Mouse (Mus musculus) liver, embryonic 16.5 days (tissue): ENCODE data around the gene Adgrf5. TPM values are rescaled to one million over a fixed set of nuclear protein-coding genes. Genes with fewer than 3 reads are reported as not detected.

ENCODE experiments used
- ATAC-seq: fragments of 200-750 bp; cut with Nextera tagmentation; 2 replicates; pipeline ENCODE4 v1.8.0; 2017; ENCODE audit warnings: low read depth, mild to moderate bottlenecking, moderate number of reproducible peaks, moderate library complexity
- H3K27ac ChIP-seq: fragments of 300-500 bp; sonication (generic); 2 replicates; pipeline ENCODE4 v1.5.1; 2014; ENCODE audit warnings: mild to moderate bottlenecking, low read length
- H3K27me3 ChIP-seq: fragments of 300-500 bp; sonication (generic); 2 replicates; pipeline ENCODE4 v1.6.1; 2014; ENCODE audit warnings: low read depth, low read length, mixed read lengths; ENCODE audit not compliant: control insufficient read depth, insufficient read depth
- H3K36me3 ChIP-seq: fragments of 300-500 bp; sonication (generic); 2 replicates; pipeline ENCODE4 v1.6.1; 2014; ENCODE audit warnings: mild to moderate bottlenecking; ENCODE audit not compliant: control insufficient read depth, insufficient read depth
- H3K4me1 ChIP-seq: fragments of 300-500 bp; sonication (generic); 2 replicates; pipeline ENCODE4 v1.6.1; 2014; ENCODE audit warnings: low read depth, low read length, mixed read lengths; ENCODE audit not compliant: control insufficient read depth
- H3K4me2 ChIP-seq: fragments of 300-500 bp; sonication (generic); 2 replicates; pipeline ENCODE4 v1.6.1; 2014; ENCODE audit warnings: low read depth, low read length, mixed read lengths
- H3K4me3 ChIP-seq: fragments of 300-500 bp; sonication (generic); 2 replicates; pipeline ENCODE4 v1.5.1; 2014; ENCODE audit warnings: low read depth, mild to moderate bottlenecking, low read length
- H3K9ac ChIP-seq: fragments of 300-500 bp; sonication (generic); 2 replicates; pipeline ENCODE4 v1.6.1; 2014; ENCODE audit warnings: low read depth, low read length
- H3K9me3 ChIP-seq: fragments of 300-500 bp; sonication (generic); replicated peaks from 2 replicates; pipeline ENCODE4 v1.6.1; 2016; ENCODE audit warnings: low read length; ENCODE audit not compliant: control insufficient read depth
- WGBS: fragments of 180-500 bp; shearing (Covaris S2); extraction: QIAGEN DNeasy Blood & Tissue Kit; methylation state at CpG from one replicate; pipeline ENCODE4 v1.1.7; 2014; ENCODE audit not compliant: insufficient replicate concordance; 5-methylcytosine and 5-hydroxymethylcytosine counted together
- polyA plus RNA-seq: library from polyadenylated mRNA; unstranded; fragments of >200 nt; fragmentation: Nextera tagmentation; extraction: Ambion mirVana; gene quantifications from 2 replicates; pipeline ENCODE4 v1.2.1, GENCODE M21; 2015

Gene Adgrf5
- polyA plus RNA-seq, 1 experiment from 2014 or later: 3.8 TPM

- Histone ChIP-seq H3K27ac (no peak overlapping the region), H3K4me2 (no peak overlapping the region)
- 75% methylated on average over 9 of the region's 9 CpGs for WGBS
These were observed 31.9 kb downstream of the Adgrf5 start for GRCm38 (mm10) chr17:43392191-43392590.

GRCm38 (mm10) chr17:43393669-43394068, 33.4 kb downstream of the Adgrf5 start:
- Histone ChIP-seq H3K4me2 (no peak overlapping the region), H3K9ac (no peak overlapping the region), H3K27ac (no peak overlapping the region), H3K27me3 (no peaks in the 10 kb centered on the region), H3K9me3 (no peaks in the 10 kb centered on the region), H3K4me1 (peaks cover 16% of the 10 kb centered on the region), H3K4me3 (no peak overlapping the region), H3K36me3 (no peaks in the 10 kb centered on the region)
- no peak for ATAC-seq
- WGBS: 71% methylated on average over 8 of the region's 8 CpGs

More at GRCm38 (mm10) chr17:43392191-43392590, 31.9 kb downstream of the Adgrf5 start:
- Histone ChIP-seq H3K36me3 (no peaks in the 10 kb centered on the region), H3K9me3 (no peaks in the 10 kb centered on the region), H3K27me3 (no peaks in the 10 kb centered on the region), H3K4me3 (no peak overlapping the region), H3K4me1 (peaks cover 16% of the 10 kb centered on the region), H3K9ac (no peak overlapping the region)
- no peak for ATAC-seq

- 0 out of 2 replicates have a peak overlapping the region, but pooled peaks have one; percentile 21 for H3K4me2 ChIP-seq
- ATAC-seq: peak; percentile 86
- 27% methylated on average over 12 of the region's 12 CpGs for WGBS
- no peak overlapping the region for H3K9ac ChIP-seq
- no peak overlapping the region; the same call in 1 of the 2 replicates for H3K4me3 ChIP-seq
- no peak overlapping the region for H3K27ac ChIP-seq
- H3K4me1 ChIP-seq: peaks cover 16% of the 10 kb centered on the region
- no peaks in the 10 kb centered on the region for H3K27me3 ChIP-seq
- H3K9me3 ChIP-seq: no peaks in the 10 kb centered on the region
- H3K36me3 ChIP-seq: no peaks in the 10 kb centered on the region
These were observed 35.4 kb downstream of the Adgrf5 start for GRCm38 (mm10) chr17:43395400-43396258.

GRCm38 (mm10) chr17:43398612-43399011, 38.4 kb downstream of the Adgrf5 start:
- no peak for ATAC-seq
- no peak overlapping the region for H3K4me2 ChIP-seq
- no peaks in the 10 kb centered on the region for H3K27me3 ChIP-seq
- H3K9ac ChIP-seq: no peak overlapping the region
- H3K4me3 ChIP-seq: no peak overlapping the region
- no peaks in the 10 kb centered on the region for H3K36me3 ChIP-seq
- H3K27ac ChIP-seq: no peak overlapping the region
- H3K4me1 ChIP-seq: peaks cover 16% of the 10 kb centered on the region
- whole genome bisulfite sequencing: 55% methylated on average over 7 of the region's 7 CpGs
- H3K9me3 ChIP-seq: no peaks in the 10 kb centered on the region

GRCm38 (mm10) chr17:43399151-43399550, 38.9 kb downstream of the Adgrf5 start:
- no peaks in the 10 kb centered on the region for H3K9me3 ChIP-seq
- H3K36me3 ChIP-seq: no peaks in the 10 kb centered on the region
- no peaks in the 10 kb centered on the region for H3K27me3 ChIP-seq
- no peak overlapping the region for H3K27ac ChIP-seq
- H3K9ac ChIP-seq: no peak overlapping the region
- H3K4me1 ChIP-seq: peaks cover 16% of the 10 kb centered on the region
- H3K4me3 ChIP-seq: no peak overlapping the region
- ATAC-seq: no peak
- 69% methylated on average over 3 of the region's 3 CpGs for WGBS
- H3K4me2 ChIP-seq: no peak overlapping the region

GRCm38 (mm10) chr17:43400483-43400882, 40.2 kb downstream of the Adgrf5 start:
- peaks cover 12% of the 10 kb centered on the region for H3K4me1 ChIP-seq
- no peak overlapping the region for H3K9ac ChIP-seq
- ATAC-seq: no peak
- no peak overlapping the region for H3K4me3 ChIP-seq
- no peaks in the 10 kb centered on the region for H3K27me3 ChIP-seq
- WGBS: 65% methylated on average over 10 of the region's 10 CpGs
- no peak overlapping the region for H3K4me2 ChIP-seq
- H3K9me3 ChIP-seq: no peaks in the 10 kb centered on the region
- no peaks in the 10 kb centered on the region for H3K36me3 ChIP-seq
- no peak overlapping the region for H3K27ac ChIP-seq

- WGBS: 33% methylated on average over 6 of the region's 6 CpGs
- H3K27me3 ChIP-seq: no peaks in the 10 kb centered on the region
- H3K4me1 ChIP-seq: no peaks in the 10 kb centered on the region
- H3K4me2 ChIP-seq: no peak overlapping the region
- H3K4me3 ChIP-seq: no peak overlapping the region
- no peaks in the 10 kb centered on the region for H3K9me3 ChIP-seq
- no peaks in the 10 kb centered on the region for H3K36me3 ChIP-seq
- ATAC-seq: no peak
- H3K27ac ChIP-seq: no peak overlapping the region
- H3K9ac ChIP-seq: no peak overlapping the region
These were observed 43.6 kb downstream of the Adgrf5 start for GRCm38 (mm10) chr17:43403851-43404250.

- Histone ChIP-seq H3K4me2 (no peak overlapping the region), H3K27me3 (no peaks in the 10 kb centered on the region), H3K9ac (no peak overlapping the region), H3K4me1 (no peaks in the 10 kb centered on the region), H3K27ac (no peak overlapping the region), H3K4me3 (no peak overlapping the region), H3K9me3 (no peaks in the 10 kb centered on the region), H3K36me3 (no peaks in the 10 kb centered on the region)
- 53% methylated on average over 5 of the region's 5 CpGs for WGBS
- ATAC-seq: no peak
These were observed 44.2 kb downstream of the Adgrf5 start for GRCm38 (mm10) chr17:43404408-43404807.

GRCm38 (mm10) chr17:43406321-43406720, 46.1 kb downstream of the Adgrf5 start:
- Histone ChIP-seq H3K27me3 (no peaks in the 10 kb centered on the region), H3K9me3 (no peaks in the 10 kb centered on the region), H3K4me3 (no peak overlapping the region), H3K4me1 (no peaks in the 10 kb centered on the region), H3K36me3 (no peaks in the 10 kb centered on the region), H3K27ac (no peak overlapping the region), H3K9ac (no peak overlapping the region), H3K4me2 (no peak overlapping the region)
- WGBS: 46% methylated on average over 3 of the region's 3 CpGs
- ATAC-seq: no peak
